Mouse (Mus musculus): ENCODE results near the gene Zkscan2. TPM values are rescaled to one million over a fixed set of nuclear protein-coding genes. Genes with fewer than 3 reads are reported as not detected.

Zkscan2 gene
- polyA plus RNA-seq, 1 experiment from 2014 or later = 2.5 TPM

DNA sequence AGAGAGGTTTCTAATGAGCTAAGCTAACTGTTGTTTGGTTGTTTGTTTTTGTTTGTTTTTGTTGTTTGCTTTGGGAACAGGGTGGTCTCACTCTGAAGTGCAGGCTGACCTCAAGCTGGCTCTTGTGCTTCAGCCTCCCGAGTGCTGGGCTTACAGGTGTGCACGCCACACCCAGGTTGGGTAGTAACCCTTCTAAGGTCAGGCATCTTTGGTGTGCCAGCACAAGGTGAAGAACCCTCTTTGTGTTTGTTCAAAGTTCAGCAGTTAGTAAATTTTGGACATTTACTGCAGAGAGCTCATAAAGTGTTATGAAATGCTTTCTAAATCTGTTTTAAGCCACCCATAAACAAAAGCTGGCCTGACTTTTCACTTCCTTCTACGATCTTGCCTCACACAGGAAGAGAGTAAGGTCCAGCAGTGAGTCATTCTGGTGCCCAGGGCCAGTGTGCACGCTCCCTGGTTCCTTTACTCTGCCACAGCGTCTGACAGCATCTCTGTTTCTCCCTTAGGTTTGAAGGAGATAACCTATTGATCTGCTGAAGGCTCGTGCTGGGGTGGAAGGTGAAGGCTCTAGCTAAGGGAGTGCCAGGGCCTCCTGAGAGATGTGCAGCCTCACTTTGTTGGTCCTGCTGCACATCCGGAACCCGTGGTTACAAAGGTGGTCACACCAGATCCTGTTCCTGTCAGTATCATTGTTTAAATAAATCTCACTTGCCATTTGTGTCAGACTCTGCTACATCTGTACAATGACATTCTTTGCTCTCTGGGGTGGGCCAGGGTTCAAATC, 70.4 kb downstream of the Zkscan2 start:
- no peak overlapping the region for H3K27ac ChIP-seq
- no peaks in the 10 kb centered on the region for H3K4me1 ChIP-seq
- H3K27me3 ChIP-seq = no peaks in the 10 kb centered on the region
- no peak for ATAC-seq (ENCODE audit: borderline replicate concordance, extremely low read depth, low FRiP score, low TSS enrichment)
- no peak overlapping the region for H3K9ac ChIP-seq
- WGBS = 60% methylated on average over 8 of the region's 8 CpGs
- H3K9me3 ChIP-seq = no peaks in the 10 kb centered on the region
- H3K36me3 ChIP-seq = peaks cover 3% of the 10 kb centered on the region; the same call in 1 of the 2 replicates
- H3K4me2 ChIP-seq = no peak overlapping the region
- no peak overlapping the region for H3K4me3 ChIP-seq

Other genes with a start within 250 kb of the Zkscan2 start
- gene Lcmt1, start 130.7 kb downstream of the Zkscan2 start, polyA plus RNA-seq (2015; fragmentation: Nextera tagmentation; extraction: Ambion mirVana) = 46.2 and 48.5 TPM in 2 replicates
- 16.7 and 18.5 TPM in 2 replicates for gene Arhgap17, start 130.5 kb downstream of the Zkscan2 start, polyA plus RNA-seq (2015; fragmentation: Nextera tagmentation; extraction: Ambion mirVana)
- 0.23 TPM in 1 of 2 replicates, not detected in the other for gene Aqp8, start 38.2 kb downstream of the Zkscan2 start, polyA plus RNA-seq (2015; fragmentation: Nextera tagmentation; extraction: Ambion mirVana)